Mouse (Mus musculus): ENCODE results near the gene Tmc6. TPM values are rescaled to one million over a fixed set of nuclear protein-coding genes. Genes with fewer than 3 reads are reported as not detected.
"Not testable (repeated sequence)": the region's sequence is repeated elsewhere in the genome, so short reads cannot be mapped to it uniquely, and the experiment has no call there.

Gene Tmc6
- polyA plus RNA-seq, 1 experiment from 2014 or later, result 20.2 TPM

- no peaks in the 10 kb centered on the region for H3K36me3 ChIP-seq (replicated peaks; ENCODE audit: insufficient read depth, low read length)
- peak overlapping the region; percentile 91 for H3K27ac ChIP-seq (ENCODE audit: low read depth)
- H3K4me1 ChIP-seq (ENCODE audit: insufficient read depth), result peaks cover 42% of the 10 kb centered on the region
- ATAC-seq (peak; percentile 11), DNase-seq (no peak)
- WGBS (ENCODE audit: insufficient replicate concordance), result 30% methylated on average over 5 of the region's 5 CpGs
- TF ChIP-seq EP300 (IDR thresholded peaks at IDR 0.05; ENCODE audit: low read depth) (no peak), CTCF (IDR thresholded peaks at IDR 0.05; ENCODE audit: low read depth) (no peak)
- H3K4me2 ChIP-seq (ENCODE audit: low read depth, low read length), result peak overlapping the region; percentile 73
- peak overlapping the region; percentile 69 for H3K9ac ChIP-seq (replicated peaks)
- no peaks in the 10 kb centered on the region for H3K9me3 ChIP-seq (ENCODE audit: low read length)
- H3K4me3 ChIP-seq (ENCODE audit: low read depth, low read length), result peak overlapping the region; percentile 63
- no peaks in the 10 kb centered on the region for H3K27me3 ChIP-seq (ENCODE audit: insufficient read depth, low read length)
Measured at GRCm38 (mm10) chr11:117796954-117797353, 15.0 kb upstream of the Tmc6 start.

DNA sequence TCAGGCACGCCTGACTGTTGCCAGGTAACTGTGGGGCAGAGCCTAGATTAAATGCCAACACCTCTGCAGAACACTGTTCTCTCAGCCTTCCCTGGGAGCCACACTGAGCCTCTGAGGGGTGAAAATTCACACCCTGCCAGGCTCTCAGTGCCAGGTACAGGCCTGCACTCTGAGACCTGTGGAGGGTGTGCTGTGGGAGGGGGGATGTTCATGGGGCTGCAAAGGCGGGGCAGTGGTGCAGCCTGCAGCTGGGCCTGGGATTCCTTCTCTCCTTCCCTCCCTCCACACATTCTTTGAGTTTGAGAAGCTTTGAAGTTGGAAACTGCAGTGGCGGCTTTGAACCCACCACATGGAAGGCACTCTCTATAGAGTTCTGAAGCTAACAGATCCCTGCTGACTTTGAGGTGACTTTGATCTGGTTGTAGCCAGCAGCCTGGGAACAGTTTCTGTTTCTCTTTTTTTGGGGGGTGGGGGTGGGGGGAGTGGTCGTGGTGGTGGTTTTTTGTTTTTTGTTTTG is 12.1 kb upstream of the Tmc6 start:
- no peak for TF ChIP-seq EP300 (IDR thresholded peaks at IDR 0.05; ENCODE audit: low read depth)
- no peak for TF ChIP-seq CTCF (IDR thresholded peaks at IDR 0.05; ENCODE audit: low read depth)

GRCm38 (mm10) chr11:117792281-117792888 is 10.4 kb upstream of the Tmc6 start:
- DNase-seq (peak; percentile 93), ATAC-seq (peak; percentile 83)
- H3K27me3 ChIP-seq (ENCODE audit: insufficient read depth, low read length), result no peaks in the 10 kb centered on the region
- peaks cover 43% of the 10 kb centered on the region for H3K4me1 ChIP-seq (ENCODE audit: insufficient read depth)
- H3K4me3 ChIP-seq (ENCODE audit: low read depth, low read length), result peak overlapping the region; percentile 7
- peak overlapping the region; percentile 63 for H3K4me2 ChIP-seq (ENCODE audit: low read depth, low read length)
- 3% methylated on average over 22 of the region's 22 CpGs for WGBS (ENCODE audit: insufficient replicate concordance)
- TF ChIP-seq CTCF (IDR thresholded peaks at IDR 0.05; ENCODE audit: low read depth) (peak; percentile 4; the same call in 1 of the 2 replicates), EP300 (IDR thresholded peaks at IDR 0.05; ENCODE audit: low read depth) (no peak)
- peak overlapping the region; percentile 56 for H3K27ac ChIP-seq (ENCODE audit: low read depth)
- H3K9ac ChIP-seq (replicated peaks), result peak overlapping the region; percentile 27; the same call in 1 of the 2 replicates
- no peaks in the 10 kb centered on the region for H3K9me3 ChIP-seq (ENCODE audit: low read length)
- peaks cover 10% of the 10 kb centered on the region for H3K36me3 ChIP-seq (replicated peaks; ENCODE audit: insufficient read depth, low read length)

More for the DNA sequence above, 12.1 kb upstream of the Tmc6 start:
- Histone ChIP-seq H3K36me3 (replicated peaks; ENCODE audit: insufficient read depth, low read length) (peaks cover 7% of the 10 kb centered on the region), H3K27me3 (ENCODE audit: insufficient read depth, low read length) (no peaks in the 10 kb centered on the region), H3K9ac (replicated peaks) (no peak overlapping the region), H3K4me3 (ENCODE audit: low read depth, low read length) (no peak overlapping the region), H3K4me1 (ENCODE audit: insufficient read depth) (peaks cover 54% of the 10 kb centered on the region), H3K27ac (ENCODE audit: low read depth) (no peak overlapping the region), H3K9me3 (ENCODE audit: low read length) (no peaks in the 10 kb centered on the region), H3K4me2 (ENCODE audit: low read depth, low read length) (no peak overlapping the region)
- ATAC-seq (no peak), DNase-seq (no peak)
- 76% methylated on average over 4 of the region's 4 CpGs for WGBS (ENCODE audit: insufficient replicate concordance)

DNA sequence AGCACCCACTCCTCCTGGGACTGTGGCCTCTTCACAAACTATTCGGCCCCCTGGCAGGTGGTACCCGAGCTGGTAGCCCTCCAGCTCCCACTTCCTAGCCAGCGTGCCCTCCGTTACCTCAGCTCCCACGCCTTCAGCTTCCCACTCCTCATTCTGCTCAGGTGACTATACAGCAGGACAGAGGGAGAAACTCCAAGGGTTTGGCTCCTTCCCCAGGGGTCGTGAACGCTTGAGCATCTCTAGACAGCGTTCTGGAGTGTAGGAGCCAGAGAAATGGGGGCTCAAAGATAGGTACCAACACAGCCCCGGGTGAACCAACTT is 9.4 kb upstream of the Tmc6 start:
- 81% methylated on average over 9 of the region's 9 CpGs for WGBS (ENCODE audit: insufficient replicate concordance)
- DNase-seq (no peak), ATAC-seq (no peak)
- Histone ChIP-seq H3K36me3 (replicated peaks; ENCODE audit: insufficient read depth, low read length) (peaks cover 17% of the 10 kb centered on the region), H3K4me2 (ENCODE audit: low read depth, low read length) (no peak overlapping the region), H3K4me3 (ENCODE audit: low read depth, low read length) (no peak overlapping the region), H3K27ac (ENCODE audit: low read depth) (peak overlapping the region; percentile 56), H3K9me3 (ENCODE audit: low read length) (no peaks in the 10 kb centered on the region), H3K4me1 (ENCODE audit: insufficient read depth) (peaks cover 33% of the 10 kb centered on the region), H3K9ac (replicated peaks) (no peak overlapping the region), H3K27me3 (ENCODE audit: insufficient read depth, low read length) (no peaks in the 10 kb centered on the region)
- TF ChIP-seq EP300 (IDR thresholded peaks at IDR 0.05; ENCODE audit: low read depth), result no peak

DNA sequence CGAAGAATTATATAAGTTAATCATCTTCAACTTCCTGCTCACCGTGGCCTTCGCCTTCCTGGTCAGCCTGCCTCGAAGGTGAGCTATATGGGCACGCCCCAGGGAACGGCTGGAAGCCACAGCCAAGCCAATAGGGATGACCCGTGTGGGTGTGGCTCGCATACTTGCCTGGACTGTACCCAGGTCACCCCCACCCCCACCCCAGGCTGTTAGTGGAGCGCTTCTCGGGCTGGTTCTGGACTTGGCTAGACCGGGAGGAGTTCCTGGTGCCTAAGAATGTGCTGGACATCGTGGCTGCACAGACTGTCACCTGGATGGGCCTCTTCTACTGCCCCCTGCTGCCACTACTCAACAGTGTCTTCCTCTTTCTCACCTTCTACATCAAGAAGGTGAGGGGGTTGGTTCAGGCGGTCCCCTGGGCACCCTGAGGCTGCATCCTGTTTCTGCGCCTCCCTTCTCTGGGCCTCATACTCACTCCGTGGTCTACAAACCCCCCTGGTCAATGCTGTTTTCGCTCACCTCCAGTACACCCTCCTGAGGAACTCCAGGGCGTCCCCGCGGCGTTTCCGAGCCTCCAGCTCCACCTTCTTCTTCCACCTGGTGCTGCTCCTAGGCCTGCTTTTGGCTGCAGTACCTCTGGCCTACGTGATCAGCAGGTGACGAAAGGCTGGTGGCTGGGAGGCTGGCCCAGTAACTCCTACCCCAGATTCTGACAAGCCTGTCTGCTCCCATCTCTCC is 8.9 kb upstream of the Tmc6 start:
- Histone ChIP-seq H3K4me1 (ENCODE audit: insufficient read depth) (peaks cover 28% of the 10 kb centered on the region), H3K9me3 (ENCODE audit: low read length) (no peaks in the 10 kb centered on the region), H3K9ac (replicated peaks) (0 out of 2 replicates have a peak overlapping the region, but pooled peaks have one; percentile 22), H3K36me3 (replicated peaks; ENCODE audit: insufficient read depth, low read length) (peaks cover 17% of the 10 kb centered on the region), H3K4me2 (ENCODE audit: low read depth, low read length) (peak overlapping the region; percentile 69), H3K27me3 (ENCODE audit: insufficient read depth, low read length) (no peaks in the 10 kb centered on the region), H3K27ac (ENCODE audit: low read depth) (peak overlapping the region; percentile 56), H3K4me3 (ENCODE audit: low read depth, low read length) (peak overlapping the region; percentile 21; the same call in 1 of the 2 replicates)
- ATAC-seq, result peak; percentile 70
- TF ChIP-seq CTCF (IDR thresholded peaks at IDR 0.05; ENCODE audit: low read depth) (peak; percentile 72), EP300 (IDR thresholded peaks at IDR 0.05; ENCODE audit: low read depth) (no peak)
- DNase-seq, result peak; percentile 65
- 40% methylated on average over 23 of the region's 23 CpGs for WGBS (ENCODE audit: insufficient replicate concordance)

DNA sequence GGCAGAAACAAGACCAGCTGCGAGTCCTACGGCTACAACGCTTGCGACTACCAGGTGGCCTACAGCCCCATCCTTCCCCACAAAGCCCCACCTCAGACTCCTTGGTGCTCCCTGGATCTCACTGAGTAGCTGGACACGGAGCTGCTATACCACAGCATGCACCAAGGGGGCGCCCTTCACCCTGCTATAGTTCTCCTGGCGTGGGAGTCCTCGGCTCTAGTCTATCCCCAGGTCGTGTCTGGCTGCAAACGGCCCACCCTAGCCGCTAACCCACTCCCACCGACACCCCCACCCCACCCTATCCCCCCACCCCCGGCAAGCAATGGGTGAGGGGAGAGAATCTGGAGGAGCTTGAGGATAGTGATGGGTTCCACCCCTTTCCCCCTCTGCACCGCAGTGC is 8.3 kb upstream of the Tmc6 start:
- Histone ChIP-seq H3K9ac (replicated peaks) (0 out of 2 replicates have a peak overlapping the region, but pooled peaks have one; percentile 22), H3K4me1 (ENCODE audit: insufficient read depth) (peaks cover 26% of the 10 kb centered on the region), H3K27me3 (ENCODE audit: insufficient read depth, low read length) (no peaks in the 10 kb centered on the region), H3K4me2 (ENCODE audit: low read depth, low read length) (peak overlapping the region; percentile 69), H3K36me3 (replicated peaks; ENCODE audit: insufficient read depth, low read length) (peaks cover 21% of the 10 kb centered on the region), H3K4me3 (ENCODE audit: low read depth, low read length) (peak overlapping the region; percentile 21; the same call in 1 of the 2 replicates), H3K9me3 (ENCODE audit: low read length) (no peaks in the 10 kb centered on the region), H3K27ac (ENCODE audit: low read depth) (no peak overlapping the region)
- DNase-seq (peak; percentile 88), ATAC-seq (peak; percentile 71)
- TF ChIP-seq EP300 (IDR thresholded peaks at IDR 0.05; ENCODE audit: low read depth) (no peak), CTCF (IDR thresholded peaks at IDR 0.05; ENCODE audit: low read depth) (peak; percentile 93)
- 7% methylated on average over 14 of the region's 14 CpGs for WGBS (ENCODE audit: insufficient replicate concordance)

- 85% methylated on average over 7 of the region's 7 CpGs for WGBS (ENCODE audit: insufficient replicate concordance)
- H3K27ac ChIP-seq (ENCODE audit: low read depth); H3K9ac ChIP-seq (replicated peaks); DNase-seq; ATAC-seq; H3K4me3 ChIP-seq (ENCODE audit: low read depth, low read length); H3K9me3 ChIP-seq (ENCODE audit: low read length); H3K4me2 ChIP-seq (ENCODE audit: low read depth, low read length); H3K27me3 ChIP-seq (ENCODE audit: insufficient read depth, low read length): not testable (repeated sequence)
- peaks cover 35% of the 10 kb centered on the region for H3K36me3 ChIP-seq (replicated peaks; ENCODE audit: insufficient read depth, low read length)
- H3K4me1 ChIP-seq (ENCODE audit: insufficient read depth), result peaks cover 32% of the 10 kb centered on the region
Measured at GRCm38 (mm10) chr11:117788481-117788880, 6.5 kb upstream of the Tmc6 start.

All from liver, postnatal 0 days (tissue).